Mouse (Mus musculus) small intestine, adult 2 months (tissue): ENCODE measurements around the gene Pard3.

ENCODE experiments used
- CTCF ChIP-seq: fragments of 200-500 bp; IDR thresholded peaks from 2 replicates; pipeline ENCODE4 v1.5.1; 2012; ENCODE audit warnings: low read depth, mild to moderate bottlenecking, control low read depth, inconsistent platforms, low read length, moderate library complexity, mixed read lengths; ENCODE audit not compliant: insufficient replicate concordance, insufficient read length; ENCODE audit errors: extremely low read depth
- POLR2A ChIP-seq: fragments of 200-500 bp; IDR thresholded peaks from 2 replicates; pipeline ENCODE4 v1.6.1; 2012; ENCODE audit warnings: low read depth, mild to moderate bottlenecking, control low read depth, inconsistent platforms, low read length, moderate library complexity

DNA sequence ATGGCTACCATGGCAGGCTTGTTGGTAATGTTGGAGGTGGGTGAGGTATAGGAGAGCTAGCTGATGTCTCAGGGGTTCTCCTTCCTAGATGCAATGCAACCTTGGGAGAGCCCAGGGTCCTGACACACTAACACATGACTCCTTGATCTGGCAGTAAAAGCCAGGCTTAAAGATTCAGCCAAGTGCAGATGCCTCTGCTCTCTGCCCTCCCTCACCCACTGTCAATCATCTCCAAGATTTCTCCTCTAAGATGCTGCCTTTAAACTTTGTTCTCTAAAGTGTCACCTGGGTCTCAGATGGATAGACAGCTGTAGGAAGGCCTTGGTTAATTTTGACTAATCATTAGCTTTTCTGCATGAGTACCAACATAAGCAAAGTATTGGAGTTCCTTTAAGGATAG is 125.0 kb downstream of the Pard3 start:
- TF ChIP-seq POLR2A (no peak), CTCF (no peak)
